ENCODE assay signal across 8 mouse cellular contexts in the genomic region with DNA sequence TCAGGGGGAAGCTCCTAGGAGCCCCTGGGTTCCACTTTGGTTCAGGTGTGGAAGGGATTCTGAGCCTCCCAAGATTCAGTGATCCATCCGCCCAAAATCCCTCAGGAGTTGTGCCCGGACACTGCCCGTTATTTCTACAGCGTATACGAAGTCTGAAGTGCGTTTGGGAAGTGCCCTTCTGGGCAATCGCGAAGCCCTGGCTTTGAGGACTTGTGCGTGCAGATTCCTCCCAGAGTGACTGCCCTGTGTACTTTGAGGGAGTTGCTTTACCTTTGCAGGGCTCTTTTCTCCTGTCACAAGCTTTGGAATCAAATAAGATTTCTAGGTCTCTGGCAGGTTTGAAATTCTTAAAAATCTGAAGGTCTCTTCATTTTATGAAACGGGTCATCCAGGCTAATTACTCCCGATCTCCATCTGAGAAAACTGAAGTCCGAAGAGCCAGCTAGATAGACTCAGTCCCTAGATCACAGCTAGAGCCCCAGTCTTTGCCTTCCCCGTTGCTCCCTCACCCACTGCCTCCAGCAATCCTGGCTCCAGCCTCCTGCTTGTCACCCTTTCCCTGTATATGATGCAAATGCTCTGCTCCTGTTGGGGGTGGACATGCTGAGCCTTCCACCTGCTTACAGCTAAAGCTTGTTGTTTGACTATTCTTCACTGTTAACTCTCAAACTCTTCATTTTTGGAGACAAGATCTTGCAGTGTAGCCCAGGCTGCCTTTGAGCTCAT. TPM values are rescaled to one million over a fixed set of nuclear protein-coding genes. Genes with fewer than 3 reads are reported as not detected.
DNase-seq lines count a peak whose midpoint lies in the region; ATAC-seq and TF ChIP-seq lines count a peak whose summit lies in the region.

No protein-coding gene starts in this region.

- no peak overlapping the region for H3K27ac ChIP-seq in kidney, embryonic 16.5 days (ENCODE audit: low read length)
- H3K27ac ChIP-seq in cortical plate, adult 2 months (ENCODE audit: insufficient read depth, low read length): no peak overlapping the region
- 0 out of 2 replicates have a peak overlapping the region, but pooled peaks have one; percentile 64 for H3K27ac ChIP-seq in hindbrain, postnatal 0 days
- no peak overlapping the region for H3K27ac ChIP-seq in midbrain, embryonic 16.5 days (ENCODE audit: low read length)

- H3K36me3 ChIP-seq in kidney, embryonic 16.5 days (ENCODE audit: insufficient read depth, low read length): no peaks in the 10 kb centered on the region
- no peaks in the 10 kb centered on the region for H3K36me3 ChIP-seq in hindbrain, postnatal 0 days (ENCODE audit: insufficient read depth, low read length)
- no peaks in the 10 kb centered on the region for H3K36me3 ChIP-seq in midbrain, embryonic 16.5 days (ENCODE audit: control insufficient read depth, insufficient read depth, low read length)

- H3K9ac ChIP-seq in kidney, embryonic 16.5 days (replicated peaks; ENCODE audit: low read length): peak overlapping the region; percentile 50
- peak overlapping the region; percentile 54; the same call in 1 of the 2 replicates for H3K9ac ChIP-seq in hindbrain, postnatal 0 days (replicated peaks; ENCODE audit: low read length)
- H3K9ac ChIP-seq in midbrain, embryonic 16.5 days (ENCODE audit: low read depth, low read length): peak overlapping the region; percentile 61; the same call in 1 of the 2 replicates

- TF ChIP-seq POLR2A in cortical plate, adult 2 months (IDR thresholded peaks at IDR 0.05; ENCODE audit: extremely low read depth, insufficient read depth, low read length): no peak

- no peak for ATAC-seq in kidney, embryonic 16.5 days (ENCODE audit: low FRiP score, low TSS enrichment)
- ATAC-seq in hindbrain, postnatal 0 days: no peak
- ATAC-seq in midbrain, embryonic 16.5 days: no peak
- no peak for ATAC-seq in frontal cortex, adult (ENCODE audit: low TSS enrichment)

- DNase-seq in kidney, adult 11 months: no peak
- DNase-seq in hindbrain, postnatal 0 days (ENCODE audit: low spot score): no peak
- no peak for DNase-seq in ovary, postnatal 36 days (ENCODE audit: low spot score)
- DNase-seq in spleen, adult 12 weeks (ENCODE audit: low spot score): no peak

- H3K4me3 ChIP-seq in kidney, embryonic 16.5 days (ENCODE audit: low read length): peak overlapping the region; percentile 59
- peak overlapping the region; percentile 46 for H3K4me3 ChIP-seq in cortical plate, adult 2 months (ENCODE audit: insufficient read depth, low read length)
- peak overlapping the region; percentile 74 for H3K4me3 ChIP-seq in hindbrain, postnatal 0 days (ENCODE audit: low read length)
- peak overlapping the region; percentile 70 for H3K4me3 ChIP-seq in midbrain, embryonic 16.5 days (ENCODE audit: low read depth, low read length)

- H3K4me1 ChIP-seq in kidney, embryonic 16.5 days (ENCODE audit: insufficient read depth, low read length): peaks cover 18% of the 10 kb centered on the region
- H3K4me1 ChIP-seq in cortical plate, adult 2 months (ENCODE audit: control insufficient read depth, insufficient read depth, low read length): peaks cover 2% of the 10 kb centered on the region; the same call in 1 of the 2 replicates
- peaks cover 14% of the 10 kb centered on the region; the same call in 1 of the 2 replicates for H3K4me1 ChIP-seq in hindbrain, postnatal 0 days (ENCODE audit: insufficient read depth, low read length)
- peaks cover 9% of the 10 kb centered on the region; the same call in 1 of the 2 replicates for H3K4me1 ChIP-seq in midbrain, embryonic 16.5 days (ENCODE audit: control insufficient read depth, insufficient read depth, low read length)

- no peaks in the 10 kb centered on the region for H3K9me3 ChIP-seq in kidney, embryonic 16.5 days (ENCODE audit: low read length)
- no peaks in the 10 kb centered on the region for H3K9me3 ChIP-seq in hindbrain, postnatal 0 days (ENCODE audit: low read length)
- H3K9me3 ChIP-seq in midbrain, embryonic 16.5 days (replicated peaks; ENCODE audit: control insufficient read depth, low read length, poor library complexity, severe bottlenecking): no peaks in the 10 kb centered on the region

- peak overlapping the region; percentile 87 for H3K4me2 ChIP-seq in kidney, embryonic 16.5 days (replicated peaks; ENCODE audit: low read depth, low read length)
- H3K4me2 ChIP-seq in hindbrain, postnatal 0 days (ENCODE audit: low read depth, low read length): peak overlapping the region; percentile 80
- peak overlapping the region; percentile 80 for H3K4me2 ChIP-seq in midbrain, embryonic 16.5 days (ENCODE audit: low read length)

- H3K27me3 ChIP-seq in kidney, embryonic 16.5 days (ENCODE audit: insufficient read depth, low read length): no peaks in the 10 kb centered on the region
- H3K27me3 ChIP-seq in hindbrain, postnatal 0 days (ENCODE audit: insufficient read depth, low read length): no peaks in the 10 kb centered on the region
- H3K27me3 ChIP-seq in midbrain, embryonic 16.5 days (ENCODE audit: control insufficient read depth, insufficient read depth, low read depth, low read length): no peaks in the 10 kb centered on the region

- TF ChIP-seq CTCF in cortical plate, adult 2 months (IDR thresholded peaks at IDR 0.05; ENCODE audit: extremely low read depth, insufficient read depth, low read length): no peak
- TF ChIP-seq CTCF in hindbrain, postnatal 0 days (IDR thresholded peaks at IDR 0.05; ENCODE audit: low read depth): no peak

- 5% methylated on average over 13 of the region's 13 CpGs for WGBS in kidney, embryonic 16.5 days
- WGBS in hindbrain, postnatal 0 days: 5% methylated on average over 13 of the region's 13 CpGs
- 8% methylated on average over 13 of the region's 13 CpGs for WGBS in midbrain, embryonic 16.5 days

RNA-seq across cellular contexts. Expression of a gene that starts 1.0 kb away (rescaled TPM):
- 56.3 and 70.9 TPM in 2 replicates for polyA plus RNA-seq in kidney, embryonic 16.5 days (2015; fragmentation: Nextera tagmentation; extraction: Ambion mirVana)
- 39.3 and 41.4 TPM in 2 replicates for polyA plus RNA-seq in cortical plate, adult 2 months (2012; rRNA removed)
- total RNA-seq in hindbrain, postnatal 0 days (2014; rRNA removed): 82.6 and 84.0 TPM in 2 replicates
- polyA plus RNA-seq in hindbrain, postnatal 0 days (2015; fragmentation: Nextera tagmentation; extraction: Ambion mirVana): 50.5 and 53.6 TPM in 2 replicates
- polyA plus RNA-seq in midbrain, embryonic 16.5 days (2015; fragmentation: Nextera tagmentation; extraction: Ambion mirVana): 25.1 and 35.3 TPM in 2 replicates

RNA-seq across cellular contexts. Expression of a gene that starts 12.9 kb away (rescaled TPM):
- 0.22 TPM in 1 of 2 replicates, not detected in the other for polyA plus RNA-seq in kidney, embryonic 16.5 days (2015; fragmentation: Nextera tagmentation; extraction: Ambion mirVana)
- not detected in 2 replicates for polyA plus RNA-seq in cortical plate, adult 2 months (2012; rRNA removed)
- not detected in 2 replicates for total RNA-seq in hindbrain, postnatal 0 days (2014; rRNA removed)
- 0.13 TPM in 1 of 2 replicates, not detected in the other for polyA plus RNA-seq in hindbrain, postnatal 0 days (2015; fragmentation: Nextera tagmentation; extraction: Ambion mirVana)
- polyA plus RNA-seq in midbrain, embryonic 16.5 days (2015; fragmentation: Nextera tagmentation; extraction: Ambion mirVana): not detected in 2 replicates

RNA-seq across cellular contexts. Expression of a gene that starts 34.0 kb away (rescaled TPM):
- 2.8 and 3.8 TPM in 2 replicates for polyA plus RNA-seq in kidney, embryonic 16.5 days (2015; fragmentation: Nextera tagmentation; extraction: Ambion mirVana)
- 24.6 and 26.4 TPM in 2 replicates for polyA plus RNA-seq in cortical plate, adult 2 months (2012; rRNA removed)
- total RNA-seq in hindbrain, postnatal 0 days (2014; rRNA removed): 46.2 and 54.5 TPM in 2 replicates
- 9.0 and 9.9 TPM in 2 replicates for polyA plus RNA-seq in hindbrain, postnatal 0 days (2015; fragmentation: Nextera tagmentation; extraction: Ambion mirVana)
- 3.2 and 5.2 TPM in 2 replicates for polyA plus RNA-seq in midbrain, embryonic 16.5 days (2015; fragmentation: Nextera tagmentation; extraction: Ambion mirVana)
